Mouse (Mus musculus): ENCODE data around the gene Spaca9. TPM values are rescaled to one million over a fixed set of nuclear protein-coding genes. Genes with fewer than 3 reads are reported as not detected.

Gene Spaca9
- polyA plus RNA-seq, 1 experiment from 2014 or later, result 2.1 TPM

- Histone ChIP-seq H3K4me3 (no peak overlapping the region), H3K27me3 (no peaks in the 10 kb centered on the region), H3K9ac (no peak overlapping the region), H3K27ac (no peak overlapping the region), H3K9me3 (replicated peaks) (no peaks in the 10 kb centered on the region), H3K4me1 (no peaks in the 10 kb centered on the region), H3K4me2 (replicated peaks) (no peak overlapping the region), H3K36me3 (peaks cover 43% of the 10 kb centered on the region)
- ATAC-seq (ENCODE audit: low FRiP score), result no peak
- WGBS, result 64% methylated on average over 2 of the region's 2 CpGs
Measured at GRCm38 (mm10) chr2:28654295-28654694, 45.2 kb downstream of the Spaca9 start.

GRCm38 (mm10) chr2:28653351-28653750, 46.2 kb downstream of the Spaca9 start:
- H3K27me3 ChIP-seq, result no peaks in the 10 kb centered on the region
- H3K4me1 ChIP-seq, result no peaks in the 10 kb centered on the region
- H3K4me2 ChIP-seq (replicated peaks), result no peak overlapping the region
- no peak overlapping the region for H3K27ac ChIP-seq
- H3K4me3 ChIP-seq, result no peak overlapping the region
- no peak for ATAC-seq (ENCODE audit: low FRiP score)
- peaks cover 34% of the 10 kb centered on the region for H3K36me3 ChIP-seq
- H3K9me3 ChIP-seq (replicated peaks), result no peaks in the 10 kb centered on the region
- H3K9ac ChIP-seq, result no peak overlapping the region
- WGBS, result 94% methylated on average over 7 of the region's 7 CpGs

GRCm38 (mm10) chr2:28650526-28650925, 49.0 kb downstream of the Spaca9 start:
- H3K27ac ChIP-seq, result no peak overlapping the region
- H3K4me2 ChIP-seq (replicated peaks), result no peak overlapping the region
- no peaks in the 10 kb centered on the region for H3K9me3 ChIP-seq (replicated peaks)
- peaks cover 14% of the 10 kb centered on the region for H3K36me3 ChIP-seq
- ATAC-seq (ENCODE audit: low FRiP score), result no peak
- no peaks in the 10 kb centered on the region for H3K27me3 ChIP-seq
- no peaks in the 10 kb centered on the region for H3K4me1 ChIP-seq
- H3K9ac ChIP-seq, result no peak overlapping the region
- H3K4me3 ChIP-seq, result no peak overlapping the region

- Histone ChIP-seq H3K9ac (no peak overlapping the region), H3K36me3 (no peaks in the 10 kb centered on the region), H3K4me3 (no peak overlapping the region), H3K9me3 (replicated peaks) (no peaks in the 10 kb centered on the region), H3K27ac (no peak overlapping the region), H3K4me1 (peaks cover 18% of the 10 kb centered on the region), H3K4me2 (replicated peaks) (peak overlapping the region; percentile 81), H3K27me3 (no peaks in the 10 kb centered on the region)
- no peak for ATAC-seq (ENCODE audit: low FRiP score)
- WGBS, result 80% methylated on average over 3 of the region's 3 CpGs
Measured at GRCm38 (mm10) chr2:28643081-28643480, 56.4 kb downstream of the Spaca9 start.

Small RNA genes lying within 50 kb of the gene (microRNA-seq; reads per million reads assigned to microRNA genes)
- gene Mir3088, result 2.4 reads per million

Other genes with a start within 250 kb of the Spaca9 start
- gene 1700007K13Rik, start 233.4 kb downstream of the Spaca9 start, polyA plus RNA-seq (2016; fragmentation: Nextera tagmentation; extraction: Ambion mirVana), result 3.7 and 4.0 TPM in 2 replicates
- gene Mrps2, start 231.7 kb downstream of the Spaca9 start, polyA plus RNA-seq (2016; fragmentation: Nextera tagmentation; extraction: Ambion mirVana), result 52.5 and 54.3 TPM in 2 replicates
- gene Gbgt1, start 202.8 kb downstream of the Spaca9 start, polyA plus RNA-seq (2016; fragmentation: Nextera tagmentation; extraction: Ambion mirVana), result 0.67 and 0.72 TPM in 2 replicates
- 1.8 and 2.8 TPM in 2 replicates for gene Gm10134, start 193.6 kb downstream of the Spaca9 start, polyA plus RNA-seq (2016; fragmentation: Nextera tagmentation; extraction: Ambion mirVana)
- 96.7 and 108 TPM in 2 replicates for gene Ralgds, start 186.6 kb downstream of the Spaca9 start, polyA plus RNA-seq (2016; fragmentation: Nextera tagmentation; extraction: Ambion mirVana)
- gene Cel, start 136.3 kb downstream of the Spaca9 start, polyA plus RNA-seq (2016; fragmentation: Nextera tagmentation; extraction: Ambion mirVana), result not detected in 2 replicates
- 50.0 and 50.5 TPM in 2 replicates for gene Gtf3c5, start 116.0 kb downstream of the Spaca9 start, polyA plus RNA-seq (2016; fragmentation: Nextera tagmentation; extraction: Ambion mirVana)
- gene Gfi1b, start 77.7 kb downstream of the Spaca9 start, polyA plus RNA-seq (2016; fragmentation: Nextera tagmentation; extraction: Ambion mirVana), result 1.2 and 1.3 TPM in 2 replicates
- gene Tsc1, start 58.5 kb downstream of the Spaca9 start, polyA plus RNA-seq (2016; fragmentation: Nextera tagmentation; extraction: Ambion mirVana), result 32.1 and 32.4 TPM in 2 replicates
- 1.2 and 1.4 TPM in 2 replicates for gene Ak8, start 437 bp upstream of the Spaca9 start, polyA plus RNA-seq (2016; fragmentation: Nextera tagmentation; extraction: Ambion mirVana)
- gene Gtf3c4, start 140.6 kb upstream of the Spaca9 start, polyA plus RNA-seq (2016; fragmentation: Nextera tagmentation; extraction: Ambion mirVana), result 32.0 and 33.5 TPM in 2 replicates
- 16.7 and 17.6 TPM in 2 replicates for gene Ddx31, start 140.7 kb upstream of the Spaca9 start, polyA plus RNA-seq (2016; fragmentation: Nextera tagmentation; extraction: Ambion mirVana)
- gene Barhl1, start 216.9 kb upstream of the Spaca9 start, polyA plus RNA-seq (2016; fragmentation: Nextera tagmentation; extraction: Ambion mirVana), result 9.0 and 9.9 TPM in 2 replicates

All from hindbrain, embryonic 12.5 days (tissue).